Mouse (Mus musculus) spleen, postnatal 14 days (tissue): ENCODE results near the gene Trpv6.
A peak's percentile ranks its signal among the peaks of the same experiment; 100 is the strongest.

Experiments used
- DNase-seq, 2 experiments: peaks; one replicate each; pipeline ENCODE4 v3.0.0; 2021 to 2022; ENCODE audit warnings: low spot score in 2 of 2

The Trpv6 gene

DNA sequence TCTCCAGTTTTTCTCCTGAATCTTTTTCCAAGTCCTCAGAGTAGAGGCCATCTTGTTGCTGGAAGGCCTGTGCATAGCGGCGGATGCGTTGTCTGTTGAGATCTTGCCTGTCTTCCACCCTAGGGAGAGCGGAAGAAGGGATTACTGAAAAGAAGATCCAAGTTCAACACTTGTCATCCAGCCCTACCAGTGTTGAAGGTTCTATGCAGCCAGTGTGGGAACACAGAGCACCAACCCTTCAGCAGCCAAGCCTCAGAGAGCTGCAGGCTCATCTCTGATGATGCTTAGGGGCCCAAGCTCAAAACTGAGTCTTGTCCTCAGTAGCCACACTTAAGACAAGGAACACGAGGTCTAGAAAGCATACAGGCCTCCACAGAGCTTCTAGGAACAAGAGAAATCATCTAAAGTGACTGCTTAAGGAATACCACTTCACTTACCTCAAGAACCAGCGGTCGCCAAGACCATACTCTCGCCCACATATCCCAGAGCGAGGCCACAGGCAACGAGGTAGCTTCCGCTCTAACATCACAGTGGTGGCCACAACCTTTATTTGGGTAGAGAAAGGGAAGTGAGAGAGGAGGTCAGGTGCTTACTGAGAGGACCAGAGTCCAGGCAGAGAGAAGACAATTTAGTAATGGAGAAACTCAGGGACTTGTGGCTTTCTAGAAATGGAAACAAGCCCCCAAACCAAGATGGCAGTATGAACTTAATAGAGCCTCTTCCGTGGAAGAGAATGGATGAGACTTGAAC is 14.8 kb downstream of the Trpv6 start:
- DNase-seq, result no peak

DNA sequence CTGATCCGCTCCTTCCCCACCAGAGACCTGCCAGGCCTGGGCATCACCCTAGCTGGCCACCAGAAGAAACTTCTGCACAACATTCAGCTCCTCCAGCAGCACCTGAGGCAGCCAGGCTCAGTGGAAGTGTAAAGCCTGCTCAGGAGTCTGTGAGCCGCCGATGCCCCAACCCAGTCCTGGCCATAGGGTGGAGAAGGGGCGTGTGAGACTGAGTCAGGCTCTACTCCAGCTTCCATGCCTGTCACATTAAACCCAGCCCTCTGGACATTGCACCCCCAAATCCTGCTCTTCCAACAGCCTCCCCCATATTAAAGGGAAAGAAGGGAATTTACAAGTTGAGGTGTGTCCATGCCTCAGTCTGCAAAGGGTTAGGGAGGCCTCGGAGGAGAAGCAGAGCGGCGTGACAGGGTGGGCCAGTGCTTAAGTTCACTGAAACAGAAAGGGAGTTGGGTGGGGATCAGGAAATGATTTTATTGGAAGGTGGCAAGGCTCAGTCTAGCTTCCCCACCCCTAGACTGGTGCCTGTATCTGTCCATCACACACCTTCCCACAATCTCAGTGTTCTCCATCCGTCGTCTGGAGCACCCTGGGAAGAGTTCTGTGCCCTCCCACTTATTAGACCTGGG is 15.9 kb downstream of the Trpv6 start:
- no peak for DNase-seq

DNA sequence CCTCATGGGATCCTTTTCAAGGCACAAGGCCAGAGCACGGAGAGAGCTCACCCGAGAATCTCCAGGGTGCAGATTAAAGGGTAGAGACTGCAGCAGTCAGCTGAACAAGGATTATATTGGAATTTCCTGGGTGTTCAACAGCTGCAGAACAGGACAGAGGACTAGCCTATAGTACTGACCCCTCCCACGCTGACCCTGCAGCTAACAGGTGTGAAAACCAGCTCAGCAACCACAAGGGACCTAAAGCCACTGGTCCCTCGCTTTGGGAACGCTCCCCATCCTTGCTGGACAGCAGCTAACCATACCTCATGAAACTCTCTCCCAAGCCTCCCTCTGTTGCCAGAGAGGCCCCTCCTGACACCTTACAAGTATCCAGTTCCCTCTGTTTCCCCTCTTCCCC is 28.6 kb downstream of the Trpv6 start:
- no peak for DNase-seq

DNA sequence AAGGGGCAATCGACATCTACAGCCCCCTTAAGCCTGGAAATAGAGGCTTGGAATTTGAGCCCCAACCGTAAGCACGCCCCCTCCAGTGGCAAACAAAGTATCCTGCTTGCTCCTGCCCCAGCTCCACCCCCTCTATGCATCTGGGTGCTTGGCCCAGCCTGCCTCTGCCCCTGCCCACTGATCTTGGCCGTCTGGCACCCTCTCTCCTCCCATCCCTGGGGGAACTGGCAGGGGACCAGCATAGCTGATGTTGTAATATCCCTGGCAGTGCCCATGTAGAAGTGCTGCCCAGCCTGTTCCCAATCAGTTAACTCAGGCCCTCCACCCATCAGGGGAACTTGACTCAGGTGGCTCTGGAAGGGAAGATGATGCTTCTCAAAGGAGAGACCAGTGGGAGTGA is 30.0 kb downstream of the Trpv6 start:
- DNase-seq, result no peak

GRCm38 (mm10) chr6:41605794-41606104 is 30.5 kb downstream of the Trpv6 start:
- no peak for DNase-seq

GRCm38 (mm10) chr6:41605061-41605793 is 31.0 kb downstream of the Trpv6 start, which contains the start of gene Ephb6:
Ephb6 (plus strand) TSS chr6:41605482.
- peak in 1 of 2 experiments; percentile 25 for DNase-seq

DNA sequence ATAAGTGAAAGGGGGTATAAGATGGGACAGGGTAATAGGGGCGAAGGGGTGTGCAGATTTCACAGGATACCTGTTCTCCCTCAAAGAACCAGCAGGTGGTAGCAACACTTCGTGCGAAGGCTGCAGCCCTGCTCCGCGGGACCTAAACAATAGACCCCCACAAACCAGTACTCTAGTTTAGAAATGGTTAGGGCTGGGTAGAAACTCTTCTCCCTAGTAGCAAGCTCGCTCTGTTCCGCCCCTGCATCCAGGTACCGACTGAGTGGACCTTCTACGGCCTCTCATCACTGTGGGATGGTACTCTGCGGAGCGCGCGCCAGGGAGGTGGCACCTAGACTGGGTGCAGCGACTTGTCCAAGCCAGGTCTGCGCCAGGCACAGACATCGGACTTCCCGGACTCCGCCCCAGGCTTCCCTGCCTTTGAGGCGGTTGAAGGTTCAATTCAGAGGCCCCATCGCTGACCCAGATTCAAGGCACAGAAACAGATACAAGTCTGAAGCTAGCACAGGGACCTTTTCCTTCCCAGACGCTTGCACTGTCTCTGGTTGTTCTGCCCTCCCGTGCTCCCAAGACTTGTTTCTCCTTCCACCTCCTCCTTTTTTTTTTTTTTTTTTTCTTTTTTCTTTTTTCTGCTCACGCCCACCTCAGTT is 31.7 kb downstream of the Trpv6 start:
- DNase-seq, result no peak

GRCm38 (mm10) chr6:41582189-41582588 is 54.0 kb downstream of the Trpv6 start:
- DNase-seq, result no peak

- DNase-seq, result no peak
Measured at GRCm38 (mm10) chr6:41581295-41581694, 54.9 kb downstream of the Trpv6 start.

GRCm38 (mm10) chr6:41577297-41577696 is 58.9 kb downstream of the Trpv6 start:
- DNase-seq, result no peak

DNA sequence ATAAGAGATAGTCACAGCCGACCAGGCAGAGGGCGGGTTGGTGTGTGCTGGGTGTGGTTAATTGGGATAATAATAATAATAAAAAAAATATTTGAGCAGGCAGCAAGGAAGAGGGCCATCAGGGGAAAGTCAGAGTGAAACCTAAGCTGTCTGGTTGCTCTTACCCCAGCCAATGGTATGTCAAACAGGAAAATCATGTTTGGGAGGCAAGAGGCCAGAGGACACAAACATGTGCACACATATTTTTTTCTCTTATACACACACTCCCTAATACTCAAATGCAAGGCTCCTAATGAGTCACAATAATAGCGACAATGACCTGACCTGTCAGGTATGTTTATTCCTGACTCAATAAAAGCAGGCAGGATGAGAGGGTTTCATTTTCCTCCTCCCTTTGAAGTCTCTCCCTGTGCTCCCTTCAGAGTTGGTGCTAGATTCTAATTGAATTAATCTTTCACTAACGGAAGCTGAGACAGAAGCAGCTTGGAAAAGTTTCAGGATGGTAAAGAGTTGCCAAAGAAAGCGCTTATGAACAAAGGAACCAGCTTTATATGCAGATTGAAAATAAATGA is 59.6 kb downstream of the Trpv6 start:
- no peak for DNase-seq
